Mouse (Mus musculus): ENCODE results near the gene Fam71e2. TPM values are rescaled to one million over a fixed set of nuclear protein-coding genes. Genes with fewer than 3 reads are reported as not detected.

Fam71e2 gene
- polyA plus RNA-seq, 1 experiment from 2014 or later: not detected

DNA sequence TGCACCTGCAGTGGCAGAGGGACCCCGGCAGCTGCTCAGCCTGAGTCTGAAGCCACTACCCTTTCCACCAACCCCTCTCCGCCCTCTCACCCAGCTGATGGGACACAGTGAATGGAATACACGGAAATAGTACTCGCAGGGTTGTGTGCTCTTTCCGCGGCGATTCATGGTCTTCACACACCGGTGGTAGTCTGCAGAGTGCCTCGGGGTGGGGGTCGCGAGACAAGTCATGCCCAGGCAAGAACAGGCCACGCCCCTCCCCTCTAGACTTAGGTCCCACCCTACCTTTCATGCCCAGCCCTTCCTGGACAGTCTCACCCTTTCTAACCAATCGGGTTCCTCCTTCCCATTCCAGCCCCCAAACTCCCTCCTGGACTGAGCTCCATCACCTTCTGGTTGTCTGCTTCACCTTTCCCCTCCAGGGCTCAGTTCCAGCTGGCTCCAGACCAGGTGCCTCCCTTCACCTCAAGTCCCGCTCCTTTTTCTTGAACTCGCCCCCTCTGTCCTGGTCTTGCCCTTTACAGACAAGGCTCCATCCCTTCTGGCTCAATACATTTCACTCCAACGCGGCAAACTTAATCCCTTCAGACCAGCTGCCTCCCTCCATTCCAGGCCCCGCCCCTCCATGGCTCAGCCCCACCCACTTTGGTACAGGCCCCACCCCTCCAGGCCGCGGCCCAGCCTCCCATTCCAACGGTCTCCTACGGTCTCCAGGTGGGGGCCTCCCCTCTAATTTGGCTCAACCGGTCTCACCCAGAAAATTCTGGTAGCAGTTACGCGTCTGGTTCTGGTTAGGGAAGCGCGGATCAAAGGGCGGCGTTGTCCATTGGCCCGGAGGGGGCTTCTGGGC, 18.9 kb downstream of the Fam71e2 start:
- peak overlapping the region; percentile 48 for H3K4me2 ChIP-seq (ENCODE audit: low read length)
- H3K4me1 ChIP-seq (replicated peaks; ENCODE audit: control insufficient read depth, insufficient read depth, low read length): peaks cover 15% of the 10 kb centered on the region
- no peaks in the 10 kb centered on the region for H3K36me3 ChIP-seq (ENCODE audit: control insufficient read depth, insufficient read depth)
- no peaks in the 10 kb centered on the region for H3K9me3 ChIP-seq (ENCODE audit: control insufficient read depth, low read length)
- H3K27ac ChIP-seq (ENCODE audit: low read length): no peak overlapping the region
- H3K9ac ChIP-seq (replicated peaks; ENCODE audit: low read depth, low read length): no peak overlapping the region
- ATAC-seq: peak; percentile 37
- WGBS: 2% methylated on average over 30 of the region's 30 CpGs
- H3K4me3 ChIP-seq (replicated peaks; ENCODE audit: low read length): peak overlapping the region; percentile 30
- no peaks in the 10 kb centered on the region for H3K27me3 ChIP-seq (replicated peaks; ENCODE audit: control insufficient read depth, insufficient read depth, low read length)

DNA sequence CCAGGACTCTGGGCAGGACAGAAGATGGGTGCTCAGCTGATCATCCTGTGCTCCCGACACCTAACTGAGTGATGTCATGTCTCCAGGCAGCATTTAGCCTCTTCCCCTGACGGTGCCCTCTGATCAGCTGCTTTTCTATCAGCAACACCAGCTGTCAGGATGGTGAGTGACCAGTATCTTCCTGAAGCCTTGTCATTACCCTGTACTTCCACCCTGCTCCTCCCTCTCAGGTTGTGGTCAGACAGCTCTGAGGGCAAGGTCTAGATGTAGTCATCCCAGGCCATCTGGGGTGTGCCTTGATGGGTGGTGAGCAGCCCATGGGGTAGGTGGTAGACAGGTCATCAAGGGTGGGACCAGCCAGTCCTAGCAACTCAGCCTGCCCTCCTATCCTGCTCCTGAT, 21.9 kb downstream of the Fam71e2 start:
- ATAC-seq: no peak
- peaks cover 15% of the 10 kb centered on the region for H3K4me1 ChIP-seq (replicated peaks; ENCODE audit: control insufficient read depth, insufficient read depth, low read length)
- H3K27ac ChIP-seq (ENCODE audit: low read length): no peak overlapping the region
- no peak overlapping the region for H3K4me2 ChIP-seq (ENCODE audit: low read length)
- H3K27me3 ChIP-seq (replicated peaks; ENCODE audit: control insufficient read depth, insufficient read depth, low read length): no peaks in the 10 kb centered on the region
- no peak overlapping the region for H3K4me3 ChIP-seq (replicated peaks; ENCODE audit: low read length)
- no peaks in the 10 kb centered on the region for H3K36me3 ChIP-seq (ENCODE audit: control insufficient read depth, insufficient read depth)
- WGBS: 85% methylated on average over 2 of the region's 2 CpGs
- H3K9me3 ChIP-seq (ENCODE audit: control insufficient read depth, low read length): no peaks in the 10 kb centered on the region
- no peak overlapping the region for H3K9ac ChIP-seq (replicated peaks; ENCODE audit: low read depth, low read length)

DNA sequence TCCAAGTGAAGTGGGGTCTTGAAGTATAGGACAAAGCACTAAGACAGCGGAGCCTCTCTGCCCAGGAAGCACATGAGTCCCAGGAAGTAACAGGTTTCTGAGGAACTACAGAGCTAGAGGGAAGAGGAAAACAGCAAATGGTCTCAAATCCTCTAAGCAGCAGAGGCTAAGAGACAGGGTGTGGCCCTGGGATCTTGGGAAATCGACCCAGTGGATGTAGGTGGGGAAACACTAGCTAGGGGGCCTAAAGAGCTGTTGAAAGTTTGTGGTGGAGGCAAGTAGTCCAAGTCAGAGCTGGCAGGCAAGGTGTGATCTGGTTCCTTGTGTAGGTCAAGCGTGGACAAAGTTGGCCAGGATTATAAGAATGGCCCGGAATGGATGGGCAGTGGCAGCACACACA, 22.8 kb downstream of the Fam71e2 start:
- WGBS: 82% methylated on average over 4 of the region's 4 CpGs
- no peak for ATAC-seq
- Histone ChIP-seq H3K4me2 (ENCODE audit: low read length) (no peak overlapping the region), H3K36me3 (ENCODE audit: control insufficient read depth, insufficient read depth) (no peaks in the 10 kb centered on the region), H3K4me1 (replicated peaks; ENCODE audit: control insufficient read depth, insufficient read depth, low read length) (peaks cover 15% of the 10 kb centered on the region), H3K27me3 (replicated peaks; ENCODE audit: control insufficient read depth, insufficient read depth, low read length) (no peaks in the 10 kb centered on the region), H3K27ac (ENCODE audit: low read length) (no peak overlapping the region), H3K4me3 (replicated peaks; ENCODE audit: low read length) (no peak overlapping the region), H3K9ac (replicated peaks; ENCODE audit: low read depth, low read length) (no peak overlapping the region), H3K9me3 (ENCODE audit: control insufficient read depth, low read length) (no peaks in the 10 kb centered on the region)

DNA sequence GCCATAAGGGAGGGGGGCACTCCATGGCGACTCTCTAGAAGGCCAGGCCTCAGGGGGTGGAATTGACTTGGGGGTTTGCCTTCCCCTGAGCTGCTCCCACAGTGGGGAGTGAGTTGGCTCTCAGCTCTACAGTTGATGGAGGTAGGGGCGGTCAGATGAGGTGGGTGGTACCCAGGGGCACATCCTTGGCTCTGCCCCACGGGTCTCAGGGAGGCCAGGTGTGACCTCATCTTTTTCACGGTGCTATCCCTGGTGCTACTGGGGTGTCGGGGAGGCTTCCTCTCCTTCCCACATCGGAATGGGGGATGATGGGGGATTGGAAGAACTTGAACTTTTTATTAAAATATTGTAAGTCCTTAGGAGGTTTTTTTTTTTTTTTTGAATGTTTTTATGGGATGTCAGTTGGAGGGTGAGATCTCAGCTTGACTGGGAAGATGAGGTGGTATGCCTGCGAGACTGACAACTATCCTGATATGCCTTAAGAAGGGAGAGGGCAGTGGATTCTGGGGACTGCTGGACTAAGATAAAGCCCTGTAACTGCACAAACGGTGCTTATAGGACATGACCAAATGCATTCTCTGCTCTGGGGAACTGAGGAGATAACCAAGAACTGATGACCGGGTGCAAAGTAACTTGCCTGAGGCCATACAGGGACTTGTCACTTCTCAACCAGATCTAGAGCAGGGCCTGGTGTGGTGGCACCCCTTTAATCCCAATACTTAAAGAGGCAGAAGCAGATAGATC, 23.8 kb downstream of the Fam71e2 start:
- H3K36me3 ChIP-seq (ENCODE audit: control insufficient read depth, insufficient read depth): no peaks in the 10 kb centered on the region
- no peak for ATAC-seq
- H3K4me2 ChIP-seq (ENCODE audit: low read length): no peak overlapping the region
- H3K27me3 ChIP-seq (replicated peaks; ENCODE audit: control insufficient read depth, insufficient read depth, low read length): no peaks in the 10 kb centered on the region
- no peak overlapping the region for H3K27ac ChIP-seq (ENCODE audit: low read length)
- 82% methylated on average over 9 of the region's 9 CpGs for WGBS
- no peak overlapping the region for H3K9ac ChIP-seq (replicated peaks; ENCODE audit: low read depth, low read length)
- H3K4me1 ChIP-seq (replicated peaks; ENCODE audit: control insufficient read depth, insufficient read depth, low read length): peaks cover 9% of the 10 kb centered on the region
- no peaks in the 10 kb centered on the region for H3K9me3 ChIP-seq (ENCODE audit: control insufficient read depth, low read length)
- no peak overlapping the region for H3K4me3 ChIP-seq (replicated peaks; ENCODE audit: low read length)

DNA sequence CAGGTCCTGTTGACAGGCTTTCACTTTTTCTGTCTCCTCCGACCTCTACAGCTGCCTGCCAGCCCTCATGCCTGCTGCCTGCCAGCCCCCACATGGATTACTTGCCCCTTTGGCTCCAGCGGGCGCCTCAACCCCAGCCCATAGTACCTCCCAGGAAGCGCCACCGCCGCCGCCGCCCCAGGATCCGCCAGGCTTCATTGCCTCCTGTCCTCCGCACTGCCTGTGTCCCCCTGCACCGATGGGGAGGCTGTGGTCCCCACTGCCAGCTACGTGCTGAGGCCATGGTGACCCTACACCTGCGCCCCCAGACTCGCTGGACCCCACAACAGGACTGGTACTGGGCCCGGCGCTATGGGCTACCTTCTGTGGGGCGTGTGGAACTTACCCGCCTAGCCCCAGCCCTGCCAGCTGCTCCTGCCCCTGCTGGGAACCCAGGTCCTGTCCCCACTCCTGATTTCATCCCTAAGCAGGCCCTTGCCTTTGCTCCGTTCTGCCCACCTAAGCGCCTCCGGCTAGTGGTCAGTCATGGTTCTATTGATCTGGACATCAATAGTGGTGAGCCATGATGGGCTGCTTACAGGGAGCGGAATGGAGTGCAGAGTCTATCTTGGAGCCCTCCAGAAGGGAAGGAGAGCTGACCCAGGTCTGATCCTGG, 24.6 kb downstream of the Fam71e2 start:
- Histone ChIP-seq H3K4me3 (replicated peaks; ENCODE audit: low read length) (no peak overlapping the region), H3K4me2 (ENCODE audit: low read length) (no peak overlapping the region), H3K9me3 (ENCODE audit: control insufficient read depth, low read length) (no peaks in the 10 kb centered on the region), H3K27ac (ENCODE audit: low read length) (no peak overlapping the region), H3K27me3 (replicated peaks; ENCODE audit: control insufficient read depth, insufficient read depth, low read length) (no peaks in the 10 kb centered on the region), H3K4me1 (replicated peaks; ENCODE audit: control insufficient read depth, insufficient read depth, low read length) (peaks cover 11% of the 10 kb centered on the region), H3K36me3 (ENCODE audit: control insufficient read depth, insufficient read depth) (no peaks in the 10 kb centered on the region), H3K9ac (replicated peaks; ENCODE audit: low read depth, low read length) (no peak overlapping the region)
- no peak for ATAC-seq
- WGBS: 82% methylated on average over 22 of the region's 22 CpGs

DNA sequence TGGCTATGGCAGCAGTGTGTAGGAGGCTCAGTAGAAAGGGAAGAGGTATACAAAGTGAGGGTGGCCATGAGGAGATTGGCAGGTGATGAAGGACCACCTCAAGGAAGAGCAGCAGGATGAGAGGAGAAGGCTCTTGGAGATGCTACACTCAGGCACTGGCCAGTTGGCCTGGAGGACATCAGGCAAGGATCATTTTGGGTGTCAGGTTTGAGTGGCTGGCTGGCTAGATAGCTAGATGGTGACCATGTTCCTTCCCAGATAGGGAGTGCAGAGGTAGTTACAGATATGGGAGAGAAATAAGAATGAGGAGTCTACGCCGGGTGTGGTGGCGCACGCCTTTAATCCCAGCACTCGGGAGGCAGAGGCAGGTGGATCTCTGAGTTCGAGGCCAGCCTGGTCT, 26.2 kb downstream of the Fam71e2 start:
- Histone ChIP-seq H3K4me3 (replicated peaks; ENCODE audit: low read length) (no peak overlapping the region), H3K27me3 (replicated peaks; ENCODE audit: control insufficient read depth, insufficient read depth, low read length) (no peaks in the 10 kb centered on the region), H3K27ac (ENCODE audit: low read length) (no peak overlapping the region), H3K4me1 (replicated peaks; ENCODE audit: control insufficient read depth, insufficient read depth, low read length) (peaks cover 21% of the 10 kb centered on the region), H3K9ac (replicated peaks; ENCODE audit: low read depth, low read length) (no peak overlapping the region), H3K4me2 (ENCODE audit: low read length) (no peak overlapping the region), H3K9me3 (ENCODE audit: control insufficient read depth, low read length) (no peaks in the 10 kb centered on the region), H3K36me3 (ENCODE audit: control insufficient read depth, insufficient read depth) (no peaks in the 10 kb centered on the region)
- 95% methylated on average over 6 of the region's 6 CpGs for WGBS
- no peak for ATAC-seq

DNA sequence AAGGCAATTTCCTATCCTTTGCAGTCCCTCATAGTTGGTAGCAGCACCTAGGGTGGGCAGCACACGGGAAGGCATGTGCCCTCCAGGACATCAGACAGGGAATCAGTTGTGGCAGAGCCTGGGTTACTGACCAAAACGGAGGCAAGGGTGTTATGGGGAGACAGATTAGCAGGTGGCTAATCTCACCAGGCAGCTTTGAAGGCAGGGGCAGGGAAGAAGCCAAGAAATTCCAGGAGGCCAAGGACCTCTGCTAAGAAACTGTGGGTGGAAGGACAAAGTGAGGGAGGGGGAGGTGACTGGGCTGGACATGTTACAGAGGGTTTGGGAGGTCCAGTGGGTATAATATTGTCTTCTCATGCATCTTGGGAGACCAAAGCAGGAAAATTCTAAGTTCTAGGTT, 27.7 kb downstream of the Fam71e2 start:
- Histone ChIP-seq H3K4me1 (replicated peaks; ENCODE audit: control insufficient read depth, insufficient read depth, low read length) (peaks cover 30% of the 10 kb centered on the region), H3K4me2 (ENCODE audit: low read length) (no peak overlapping the region), H3K27me3 (replicated peaks; ENCODE audit: control insufficient read depth, insufficient read depth, low read length) (no peaks in the 10 kb centered on the region), H3K27ac (ENCODE audit: low read length) (no peak overlapping the region), H3K9me3 (ENCODE audit: control insufficient read depth, low read length) (no peaks in the 10 kb centered on the region), H3K4me3 (replicated peaks; ENCODE audit: low read length) (no peak overlapping the region), H3K9ac (replicated peaks; ENCODE audit: low read depth, low read length) (no peak overlapping the region), H3K36me3 (ENCODE audit: control insufficient read depth, insufficient read depth) (no peaks in the 10 kb centered on the region)
- no peak for ATAC-seq
- WGBS: 71% methylated on average over 2 of the region's 2 CpGs

DNA sequence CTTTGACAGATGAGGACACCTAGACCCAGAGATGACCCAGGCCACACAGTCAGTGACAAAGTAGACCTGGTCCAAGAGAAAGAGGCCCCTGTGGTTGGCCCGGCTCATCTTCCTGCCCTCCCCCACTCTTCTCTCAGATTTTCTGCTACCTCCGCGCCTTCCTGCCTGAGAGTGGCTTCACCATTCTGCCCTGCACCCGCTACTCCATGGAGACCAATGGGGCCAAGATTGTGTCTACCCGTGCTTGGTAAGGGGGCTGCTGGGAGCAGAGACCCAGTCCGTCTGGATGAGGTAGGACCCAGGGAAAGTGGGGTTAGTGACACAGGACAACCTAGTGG, 28.7 kb downstream of the Fam71e2 start:
- Histone ChIP-seq H3K4me3 (replicated peaks; ENCODE audit: low read length) (no peak overlapping the region), H3K36me3 (ENCODE audit: control insufficient read depth, insufficient read depth) (no peaks in the 10 kb centered on the region), H3K27me3 (replicated peaks; ENCODE audit: control insufficient read depth, insufficient read depth, low read length) (no peaks in the 10 kb centered on the region), H3K9ac (replicated peaks; ENCODE audit: low read depth, low read length) (no peak overlapping the region), H3K27ac (ENCODE audit: low read length) (no peak overlapping the region), H3K4me1 (replicated peaks; ENCODE audit: control insufficient read depth, insufficient read depth, low read length) (peaks cover 31% of the 10 kb centered on the region), H3K9me3 (ENCODE audit: control insufficient read depth, low read length) (no peaks in the 10 kb centered on the region), H3K4me2 (ENCODE audit: low read length) (no peak overlapping the region)
- 88% methylated on average over 6 of the region's 6 CpGs for WGBS
- ATAC-seq: no peak

DNA sequence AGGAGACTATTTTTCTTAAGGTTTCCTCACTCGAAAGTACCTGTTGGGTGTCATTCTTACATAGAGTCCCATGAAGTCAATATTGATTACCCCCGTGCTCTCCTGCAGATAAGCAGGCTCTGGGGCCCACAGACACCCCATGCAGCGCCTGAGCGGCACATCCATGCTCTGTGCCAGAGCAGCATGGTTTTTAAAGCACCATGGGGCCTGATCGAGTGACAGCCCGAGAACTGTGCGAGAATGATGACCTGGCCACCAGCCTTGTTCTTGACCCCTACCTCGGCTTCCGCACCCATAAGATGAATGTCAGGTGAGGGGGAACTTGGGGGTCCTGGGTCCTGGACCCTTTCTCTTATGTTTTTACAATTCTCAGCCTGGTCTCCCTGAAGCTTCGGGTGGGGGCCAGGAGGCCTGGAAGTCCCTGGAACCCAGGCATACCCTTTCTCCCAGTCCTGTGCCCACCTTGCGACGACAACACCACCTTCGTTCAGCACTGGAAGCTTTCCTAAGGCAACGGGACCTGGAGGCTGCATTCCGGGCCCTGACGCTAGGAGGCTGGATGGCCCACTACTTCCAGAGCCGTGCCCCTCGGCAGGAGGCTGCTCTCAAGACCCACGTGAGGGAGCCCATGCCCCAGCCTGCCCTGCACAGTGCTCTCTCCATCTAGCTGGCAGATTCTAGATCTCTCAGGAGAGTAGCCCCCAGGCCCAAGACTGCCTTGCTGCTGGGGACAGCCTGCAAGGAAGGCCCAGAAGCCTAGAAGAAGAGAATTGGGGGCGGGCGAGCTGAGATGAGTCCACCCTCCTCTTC, 29.2 kb downstream of the Fam71e2 start:
- 76% methylated on average over 21 of the region's 21 CpGs for WGBS

More for the DNA sequence above, 29.2 kb downstream of the Fam71e2 start:
- Histone ChIP-seq H3K4me1 (replicated peaks; ENCODE audit: control insufficient read depth, insufficient read depth, low read length) (peaks cover 31% of the 10 kb centered on the region), H3K4me2 (ENCODE audit: low read length) (peak overlapping the region; percentile 86), H3K9ac (replicated peaks; ENCODE audit: low read depth, low read length) (no peak overlapping the region), H3K4me3 (replicated peaks; ENCODE audit: low read length) (no peak overlapping the region), H3K27me3 (replicated peaks; ENCODE audit: control insufficient read depth, insufficient read depth, low read length) (no peaks in the 10 kb centered on the region), H3K9me3 (ENCODE audit: control insufficient read depth, low read length) (no peaks in the 10 kb centered on the region), H3K36me3 (ENCODE audit: control insufficient read depth, insufficient read depth) (no peaks in the 10 kb centered on the region), H3K27ac (ENCODE audit: low read length) (no peak overlapping the region; the same call in 1 of the 2 replicates)
- ATAC-seq: no peak
